Mouse (Mus musculus) cortical plate, adult 2 months (tissue): ENCODE results near the gene Daxx.

Experiments used
- CTCF ChIP-seq: fragments of 200-500 bp; IDR thresholded peaks from 2 replicates; pipeline ENCODE4 v1.5.1; 2011; ENCODE audit warnings: mild to moderate bottlenecking, control low read depth, low read length; ENCODE audit not compliant: insufficient read depth; ENCODE audit errors: extremely low read depth
- POLR2A ChIP-seq: fragments of 200-500 bp; IDR thresholded peaks from 2 replicates; pipeline ENCODE4 v1.6.1; 2011; ENCODE audit warnings: mild to moderate bottlenecking, low read length, control low read depth; ENCODE audit not compliant: insufficient read depth; ENCODE audit errors: extremely low read depth

DNA sequence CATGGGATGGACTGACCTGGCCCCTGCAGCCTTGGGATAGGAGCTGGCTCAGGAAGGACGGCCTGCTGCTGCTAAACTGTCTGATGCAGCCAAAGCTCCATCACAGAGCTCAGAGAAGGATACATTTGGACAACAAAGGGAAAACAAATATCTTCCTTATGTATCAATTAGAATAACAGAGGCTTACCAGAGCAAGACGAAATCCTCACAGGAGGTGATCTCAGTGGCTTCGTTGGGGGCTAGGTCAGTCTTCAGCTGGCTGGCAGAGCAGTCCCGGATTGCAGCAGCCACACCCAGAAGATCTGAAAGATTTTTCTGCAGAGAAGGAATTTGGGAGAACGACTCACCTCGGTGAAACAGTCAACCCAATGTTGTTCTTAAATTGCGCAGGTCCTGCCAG is 16.8 kb upstream of the Daxx start:
- TF ChIP-seq POLR2A, result no peak
- TF ChIP-seq CTCF, result no peak
